Mouse (Mus musculus): Measurements from ENCODE around the gene Kif18b.

DNA sequence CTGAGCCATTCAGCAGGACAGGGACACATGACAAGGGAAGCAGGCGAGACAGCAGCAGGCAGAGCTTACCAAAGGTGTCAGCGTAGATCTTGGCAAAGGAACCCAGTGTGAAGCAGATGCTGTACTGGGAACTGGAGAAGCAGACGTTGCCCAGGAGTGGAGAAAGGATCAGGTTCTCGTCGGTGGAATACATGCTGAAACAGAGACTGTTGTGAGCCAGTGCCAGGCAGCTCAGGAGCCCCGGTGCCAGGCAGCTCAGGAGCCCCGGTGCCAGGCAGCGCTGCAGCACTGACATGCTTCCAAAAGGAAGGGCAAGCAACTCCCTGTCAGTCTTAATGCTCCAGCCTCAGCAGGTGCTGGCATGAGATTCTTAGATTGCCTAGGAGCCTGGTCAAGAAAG is 65.0 kb downstream of the Kif18b start:
- TF ChIP-seq CTCF (IDR thresholded peaks at IDR 0.05) (no peak), EP300 (IDR thresholded peaks at IDR 0.05) (no peak)

Measured in lung, postnatal 0 days (tissue).